Mouse (Mus musculus): ENCODE results near the gene Trabd2b. TPM values are rescaled to one million over a fixed set of nuclear protein-coding genes. Genes with fewer than 3 reads are reported as not detected.

Gene Trabd2b
- polyA plus RNA-seq (2012; rRNA removed) = 1.6 and 2.1 TPM in 2 replicates

- Histone ChIP-seq H3K27me3 (ENCODE audit: control insufficient read depth, insufficient read depth, low read length) (no peaks in the 10 kb centered on the region), H3K27ac (ENCODE audit: control insufficient read depth, insufficient read depth, low read depth, low read length) (no peak within 1 kb of the TSS), H3K4me1 (ENCODE audit: control insufficient read depth, insufficient read depth, low read length) (peaks cover 5% of the 10 kb centered on the region), H3K36me3 (ENCODE audit: control insufficient read depth, insufficient read depth, low read length) (no peaks in the 10 kb centered on the region), H3K4me3 (ENCODE audit: control insufficient read depth, low read depth, low read length) (peak within 1 kb of the TSS; percentile 79)
- TF ChIP-seq POLR2A (IDR thresholded peaks at IDR 0.05; ENCODE audit: control insufficient read depth, low read depth, low read length) (no peak), CTCF (IDR thresholded peaks at IDR 0.05; ENCODE audit: control insufficient read depth, insufficient read depth, insufficient replicate concordance, low read depth, low read length) (no peak)
Measured at GRCm38 (mm10) chr4:114406355-114407101, at the start of gene Trabd2b. TSS of gene Trabd2b (plus strand) at chr4:114406724.

- H3K27ac ChIP-seq (ENCODE audit: control insufficient read depth, insufficient read depth, low read depth, low read length) = no peak overlapping the region
- H3K27me3 ChIP-seq (ENCODE audit: control insufficient read depth, insufficient read depth, low read length) = no peaks in the 10 kb centered on the region
- no peaks in the 10 kb centered on the region for H3K4me1 ChIP-seq (ENCODE audit: control insufficient read depth, insufficient read depth, low read length)
- no peaks in the 10 kb centered on the region for H3K36me3 ChIP-seq (ENCODE audit: control insufficient read depth, insufficient read depth, low read length)
- TF ChIP-seq CTCF (IDR thresholded peaks at IDR 0.05; ENCODE audit: control insufficient read depth, insufficient read depth, insufficient replicate concordance, low read depth, low read length) (no peak), POLR2A (IDR thresholded peaks at IDR 0.05; ENCODE audit: control insufficient read depth, low read depth, low read length) (no peak)
- no peak overlapping the region for H3K4me3 ChIP-seq (ENCODE audit: control insufficient read depth, low read depth, low read length)
Measured at GRCm38 (mm10) chr4:114357420-114357819, 49.1 kb upstream of the Trabd2b start.

- Histone ChIP-seq H3K4me3 (ENCODE audit: control insufficient read depth, low read depth, low read length) (no peak overlapping the region), H3K36me3 (ENCODE audit: control insufficient read depth, insufficient read depth, low read length) (no peaks in the 10 kb centered on the region), H3K27ac (ENCODE audit: control insufficient read depth, insufficient read depth, low read depth, low read length) (no peak overlapping the region), H3K4me1 (ENCODE audit: control insufficient read depth, insufficient read depth, low read length) (no peaks in the 10 kb centered on the region), H3K27me3 (ENCODE audit: control insufficient read depth, insufficient read depth, low read length) (no peaks in the 10 kb centered on the region)
- TF ChIP-seq POLR2A (IDR thresholded peaks at IDR 0.05; ENCODE audit: control insufficient read depth, low read depth, low read length) (no peak), CTCF (IDR thresholded peaks at IDR 0.05; ENCODE audit: control insufficient read depth, insufficient read depth, insufficient replicate concordance, low read depth, low read length) (no peak)
Measured at GRCm38 (mm10) chr4:114358874-114359273, 47.6 kb upstream of the Trabd2b start.

- no peak overlapping the region for H3K4me3 ChIP-seq (ENCODE audit: control insufficient read depth, low read depth, low read length)
- no peaks in the 10 kb centered on the region for H3K36me3 ChIP-seq (ENCODE audit: control insufficient read depth, insufficient read depth, low read length)
- no peak for TF ChIP-seq POLR2A (IDR thresholded peaks at IDR 0.05; ENCODE audit: control insufficient read depth, low read depth, low read length)
- no peaks in the 10 kb centered on the region for H3K4me1 ChIP-seq (ENCODE audit: control insufficient read depth, insufficient read depth, low read length)
- H3K27me3 ChIP-seq (ENCODE audit: control insufficient read depth, insufficient read depth, low read length) = no peaks in the 10 kb centered on the region
- H3K27ac ChIP-seq (ENCODE audit: control insufficient read depth, insufficient read depth, low read depth, low read length) = no peak overlapping the region
Measured at GRCm38 (mm10) chr4:114359818-114360217, 46.7 kb upstream of the Trabd2b start.

- Histone ChIP-seq H3K4me1 (ENCODE audit: control insufficient read depth, insufficient read depth, low read length) (no peaks in the 10 kb centered on the region), H3K27ac (ENCODE audit: control insufficient read depth, insufficient read depth, low read depth, low read length) (no peak overlapping the region), H3K36me3 (ENCODE audit: control insufficient read depth, insufficient read depth, low read length) (no peaks in the 10 kb centered on the region), H3K27me3 (ENCODE audit: control insufficient read depth, insufficient read depth, low read length) (no peaks in the 10 kb centered on the region), H3K4me3 (ENCODE audit: control insufficient read depth, low read depth, low read length) (no peak overlapping the region)
- TF ChIP-seq CTCF (IDR thresholded peaks at IDR 0.05; ENCODE audit: control insufficient read depth, insufficient read depth, insufficient replicate concordance, low read depth, low read length) (no peak), POLR2A (IDR thresholded peaks at IDR 0.05; ENCODE audit: control insufficient read depth, low read depth, low read length) (no peak)
Measured at GRCm38 (mm10) chr4:114361336-114361735, 45.2 kb upstream of the Trabd2b start.

- H3K27ac ChIP-seq (ENCODE audit: control insufficient read depth, insufficient read depth, low read depth, low read length) = no peak overlapping the region
- H3K36me3 ChIP-seq (ENCODE audit: control insufficient read depth, insufficient read depth, low read length) = no peaks in the 10 kb centered on the region
- TF ChIP-seq POLR2A (IDR thresholded peaks at IDR 0.05; ENCODE audit: control insufficient read depth, low read depth, low read length) (no peak), CTCF (IDR thresholded peaks at IDR 0.05; ENCODE audit: control insufficient read depth, insufficient read depth, insufficient replicate concordance, low read depth, low read length) (no peak)
- H3K4me1 ChIP-seq (ENCODE audit: control insufficient read depth, insufficient read depth, low read length) = no peaks in the 10 kb centered on the region
- no peaks in the 10 kb centered on the region for H3K27me3 ChIP-seq (ENCODE audit: control insufficient read depth, insufficient read depth, low read length)
- no peak overlapping the region for H3K4me3 ChIP-seq (ENCODE audit: control insufficient read depth, low read depth, low read length)
Measured at GRCm38 (mm10) chr4:114365000-114365399, 41.5 kb upstream of the Trabd2b start.

GRCm38 (mm10) chr4:114365595-114365994, 40.9 kb upstream of the Trabd2b start:
- Histone ChIP-seq H3K36me3 (ENCODE audit: control insufficient read depth, insufficient read depth, low read length) (no peaks in the 10 kb centered on the region), H3K27ac (ENCODE audit: control insufficient read depth, insufficient read depth, low read depth, low read length) (no peak overlapping the region), H3K4me3 (ENCODE audit: control insufficient read depth, low read depth, low read length) (no peak overlapping the region), H3K27me3 (ENCODE audit: control insufficient read depth, insufficient read depth, low read length) (no peaks in the 10 kb centered on the region), H3K4me1 (ENCODE audit: control insufficient read depth, insufficient read depth, low read length) (no peaks in the 10 kb centered on the region)
- TF ChIP-seq POLR2A (IDR thresholded peaks at IDR 0.05; ENCODE audit: control insufficient read depth, low read depth, low read length) = no peak

Measured in testis, adult 2 months (tissue).